Mouse (Mus musculus) small intestine, adult 2 months (tissue): Measurements from ENCODE around the gene Hist1h4b.

Experiments
- CTCF ChIP-seq: fragments of 200-500 bp; IDR thresholded peaks from 2 replicates; pipeline ENCODE4 v1.5.1; 2012; ENCODE audit warnings: low read depth, mild to moderate bottlenecking, control low read depth, inconsistent platforms, low read length, moderate library complexity, mixed read lengths; ENCODE audit not compliant: insufficient replicate concordance, insufficient read length; ENCODE audit errors: extremely low read depth
- POLR2A ChIP-seq: fragments of 200-500 bp; IDR thresholded peaks from 2 replicates; pipeline ENCODE4 v1.6.1; 2012; ENCODE audit warnings: low read depth, mild to moderate bottlenecking, control low read depth, inconsistent platforms, low read length, moderate library complexity

DNA sequence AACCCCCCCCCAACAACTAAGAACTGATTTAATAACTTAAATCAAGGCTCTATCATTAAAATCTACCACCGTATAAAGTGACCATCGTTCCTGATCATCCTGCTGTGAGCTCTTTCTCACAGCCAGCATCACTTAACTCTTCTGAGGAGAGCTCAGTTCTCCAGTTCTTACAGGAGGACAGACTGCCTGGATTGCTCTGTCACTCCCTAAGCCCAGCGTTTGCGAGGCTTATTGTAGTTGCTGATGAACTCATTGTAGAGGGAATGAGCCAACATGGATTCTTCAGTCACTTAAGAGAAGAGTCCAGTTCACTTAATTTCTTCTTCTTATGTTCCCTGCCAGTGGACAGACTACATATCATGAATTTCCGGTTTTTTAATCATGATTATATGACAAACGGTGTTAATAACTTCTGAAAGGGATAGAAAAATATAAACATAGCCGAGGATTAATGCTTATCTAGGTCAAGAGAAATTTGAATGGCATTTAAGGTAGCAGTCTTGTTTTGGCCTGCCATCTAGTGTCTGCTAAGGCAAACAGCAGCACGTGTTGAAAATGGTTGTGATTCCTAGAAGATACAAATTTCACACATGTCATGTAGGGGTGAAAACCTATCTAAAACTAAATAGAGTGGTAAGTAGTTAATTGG, 24.5 kb upstream of the Hist1h4b start:
- no peak for TF ChIP-seq CTCF
- no peak for TF ChIP-seq POLR2A
